Mouse (Mus musculus): ENCODE data around the gene Efcab3. TPM values are rescaled to one million over a fixed set of nuclear protein-coding genes. Genes with fewer than 3 reads are reported as not detected.

Gene Efcab3
- not detected for polyA plus RNA-seq (2014; fragmentation: Illumina TruSeq; extraction: RNeasy Lipid Tissue Mini Kit (QIAGEN cat#74804); ENCODE audit: low read depth, low replicate concordance)

GRCm38 (mm10) chr11:105063292-105063691, at the start of gene Efcab3:
Gene Efcab3 (plus strand): TSS chr11:105063592.

GRCm38 (mm10) chr11:105125735-105126519, 62.5 kb downstream of the Efcab3 start, which contains the start of gene Mettl2:
Gene Mettl2 (plus strand): TSS chr11:105126425.

GRCm38 (mm10) chr11:105146593-105146992, 83.2 kb downstream of the Efcab3 start, which contains the start of gene Gm10842:
Gene Gm10842 (plus strand): TSS chr11:105146893.

Other genes starting within 250 kb of the Efcab3 start
- gene Mettl2, start 62.8 kb downstream of the Efcab3 start, polyA plus RNA-seq (2014; fragmentation: Illumina TruSeq; extraction: RNeasy Lipid Tissue Mini Kit (QIAGEN cat#74804); ENCODE audit: low read depth, low replicate concordance) = 21.2 TPM
- not detected for gene Gm10842, start 83.3 kb downstream of the Efcab3 start, polyA plus RNA-seq (2014; fragmentation: Illumina TruSeq; extraction: RNeasy Lipid Tissue Mini Kit (QIAGEN cat#74804); ENCODE audit: low read depth, low replicate concordance)
- 99.4 TPM for gene Tlk2, start 115.2 kb downstream of the Efcab3 start, polyA plus RNA-seq (2014; fragmentation: Illumina TruSeq; extraction: RNeasy Lipid Tissue Mini Kit (QIAGEN cat#74804); ENCODE audit: low read depth, low replicate concordance)
- 0.32 TPM for gene Mrc2, start 229.1 kb downstream of the Efcab3 start, polyA plus RNA-seq (2014; fragmentation: Illumina TruSeq; extraction: RNeasy Lipid Tissue Mini Kit (QIAGEN cat#74804); ENCODE audit: low read depth, low replicate concordance)

All from sigmoid colon, adult 10 weeks (tissue).